Mouse (Mus musculus): ENCODE results near the gene Sox5.
A peak's percentile ranks its signal among the peaks of the same experiment; 100 is the strongest.

Sox5 gene

GRCm38 (mm10) chr6:144716376-144716775 lies 65.4 kb downstream of the Sox5 start:
- DNase-seq (ENCODE audit: low spot score): no peak

- DNase-seq (ENCODE audit: low spot score): no peak
Measured at GRCm38 (mm10) chr6:144711841-144712240, 69.9 kb downstream of the Sox5 start.

GRCm38 (mm10) chr6:144710816-144711215 lies 71.0 kb downstream of the Sox5 start:
- DNase-seq (ENCODE audit: low spot score): peak; percentile 10

GRCm38 (mm10) chr6:144709614-144710180 lies 72.1 kb downstream of the Sox5 start:
- no peak for DNase-seq (ENCODE audit: low spot score)

GRCm38 (mm10) chr6:144708410-144708809 lies 73.4 kb downstream of the Sox5 start:
- no peak for DNase-seq (ENCODE audit: low spot score)

- no peak for DNase-seq (ENCODE audit: low spot score)
Measured at GRCm38 (mm10) chr6:144707976-144708375, 73.8 kb downstream of the Sox5 start.

- no peak for DNase-seq (ENCODE audit: low spot score)
Measured at GRCm38 (mm10) chr6:144704962-144705361, 76.8 kb downstream of the Sox5 start.

GRCm38 (mm10) chr6:144695660-144696059 lies 86.1 kb downstream of the Sox5 start:
- DNase-seq (ENCODE audit: low spot score): no peak

GRCm38 (mm10) chr6:144693211-144693899 lies 88.4 kb downstream of the Sox5 start:
- DNase-seq (ENCODE audit: low spot score): no peak

GRCm38 (mm10) chr6:144691298-144692041 lies 90.3 kb downstream of the Sox5 start:
- no peak for DNase-seq (ENCODE audit: low spot score)

GRCm38 (mm10) chr6:144689076-144689475 lies 92.7 kb downstream of the Sox5 start:
- DNase-seq (ENCODE audit: low spot score): no peak

- no peak for DNase-seq (ENCODE audit: low spot score)
Measured at GRCm38 (mm10) chr6:144687681-144688080, 94.1 kb downstream of the Sox5 start.

- DNase-seq (ENCODE audit: low spot score): no peak
Measured at GRCm38 (mm10) chr6:144681045-144681789, 100.6 kb downstream of the Sox5 start.

- DNase-seq (ENCODE audit: low spot score): no peak
Measured at GRCm38 (mm10) chr6:144677491-144678133, 104.2 kb downstream of the Sox5 start.

GRCm38 (mm10) chr6:144675111-144675510 lies 106.7 kb downstream of the Sox5 start:
- no peak for DNase-seq (ENCODE audit: low spot score)

GRCm38 (mm10) chr6:144673906-144674305 lies 107.9 kb downstream of the Sox5 start:
- DNase-seq (ENCODE audit: low spot score): no peak

- no peak for DNase-seq (ENCODE audit: low spot score)
Measured at GRCm38 (mm10) chr6:144670433-144671167, 111.2 kb downstream of the Sox5 start.

GRCm38 (mm10) chr6:144666617-144667016 lies 115.2 kb downstream of the Sox5 start:
- DNase-seq (ENCODE audit: low spot score): no peak

- DNase-seq (ENCODE audit: low spot score): no peak
Measured at GRCm38 (mm10) chr6:144664765-144665164, 117.0 kb downstream of the Sox5 start.

GRCm38 (mm10) chr6:144663516-144664074 lies 118.2 kb downstream of the Sox5 start:
- no peak for DNase-seq (ENCODE audit: low spot score)
